Mouse (Mus musculus): ENCODE measurements around the gene Hsf5.

Gene Hsf5

DNA sequence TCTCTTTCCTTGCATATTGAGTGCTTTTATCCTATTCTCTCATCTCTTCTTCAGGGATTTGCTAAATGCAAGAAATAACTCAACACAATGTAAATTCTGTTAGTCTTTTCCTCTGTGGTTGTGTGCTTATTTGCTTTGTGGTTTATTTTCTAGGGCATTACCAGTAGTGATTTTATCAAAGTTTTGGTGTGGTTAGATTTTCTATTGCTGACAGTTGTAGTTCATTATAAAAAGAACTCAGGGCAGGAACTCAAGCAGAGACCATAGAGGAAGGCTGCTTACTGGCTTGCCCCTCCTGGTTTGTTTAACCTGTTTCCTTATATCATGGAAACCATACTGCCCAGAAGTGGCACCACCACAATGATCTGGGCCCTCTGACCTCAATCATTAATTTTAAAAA lies 25.9 kb downstream of the Hsf5 start:
- DNase-seq: no peak

DNA sequence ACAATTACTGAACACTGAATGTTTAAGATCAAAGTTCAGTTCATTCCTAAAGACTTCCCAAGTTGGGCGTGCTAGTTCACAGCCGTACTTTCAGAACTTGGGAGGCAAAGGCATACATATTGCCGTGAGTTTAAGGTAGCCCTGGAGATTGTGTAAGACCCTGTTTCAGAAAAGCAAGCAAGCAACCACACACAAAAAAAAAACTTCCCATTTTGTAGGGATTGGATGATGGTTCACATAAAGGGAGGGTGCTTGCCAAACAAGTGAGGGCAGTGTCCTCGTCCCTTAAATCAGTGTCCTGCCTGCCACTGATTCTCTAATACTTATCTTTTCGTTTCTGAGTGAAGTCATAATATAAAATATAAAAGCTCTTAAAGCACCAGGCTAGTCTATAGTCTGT lies 37.7 kb downstream of the Hsf5 start:
- no peak for DNase-seq

DNA sequence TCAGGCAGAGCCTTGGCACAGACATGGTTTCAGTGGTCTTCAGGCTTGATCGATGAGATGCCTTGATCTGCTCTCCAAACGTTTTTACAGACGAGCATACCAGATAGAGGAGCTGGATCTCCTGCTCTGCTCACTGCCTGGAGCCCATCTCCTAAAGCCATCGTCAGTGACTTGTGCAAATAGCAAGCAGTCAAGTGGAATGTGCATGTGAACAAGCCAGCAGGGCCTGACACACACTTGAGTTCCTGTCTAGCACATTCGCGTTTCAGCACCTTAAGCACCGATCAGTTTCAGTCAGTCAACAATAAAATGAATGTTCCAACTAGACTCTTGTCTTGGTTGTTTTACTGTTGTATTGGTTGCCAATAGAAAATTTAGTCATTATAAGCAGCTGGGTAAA lies 42.3 kb downstream of the Hsf5 start:
- no peak for DNase-seq

DNA sequence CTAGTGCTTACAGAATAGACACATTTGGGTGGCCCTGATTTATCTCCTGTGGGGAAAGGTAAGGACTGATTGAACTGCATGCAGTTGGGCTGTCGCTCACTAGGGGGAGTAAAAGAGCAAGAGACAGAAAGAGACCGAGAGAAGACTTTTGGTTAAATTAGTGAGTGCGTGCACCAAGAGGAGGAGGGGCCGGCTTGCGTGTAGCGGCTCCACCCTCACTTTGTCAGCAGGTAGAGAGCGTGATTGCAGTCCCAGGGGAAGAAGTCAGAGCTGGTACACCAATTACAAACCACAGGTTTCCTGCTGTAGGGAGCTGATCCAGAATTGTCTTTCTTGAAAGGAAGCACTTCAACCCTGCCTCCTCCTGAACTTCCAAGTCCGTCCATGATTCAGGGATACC lies 45.4 kb downstream of the Hsf5 start, which contains the start of gene Rnf43:
Gene Rnf43, plus strand, starts transcription at position 316 of the 400 bp plus-strand sequence.
- DNase-seq: peak; percentile 92

DNA sequence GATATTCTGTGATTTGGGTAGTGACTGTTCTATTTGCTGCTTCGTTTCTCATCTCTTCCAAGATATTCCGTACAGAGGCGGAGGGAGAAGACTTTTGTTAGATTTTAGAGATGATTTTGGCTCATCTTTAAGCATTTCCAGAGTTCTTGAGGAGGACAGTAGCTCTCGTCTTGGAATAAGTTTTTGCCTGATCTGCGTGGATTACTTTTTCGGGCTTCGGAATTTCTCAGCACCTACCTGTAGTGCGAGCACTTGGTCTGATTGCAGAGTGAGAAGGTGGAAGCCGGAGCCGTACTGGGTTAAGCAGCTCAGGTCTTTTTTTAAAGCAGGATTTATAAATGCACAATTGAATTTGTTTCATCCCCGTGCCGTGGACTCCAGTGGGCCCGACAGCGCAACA lies 45.9 kb downstream of the Hsf5 start:
- DNase-seq: no peak

DNA sequence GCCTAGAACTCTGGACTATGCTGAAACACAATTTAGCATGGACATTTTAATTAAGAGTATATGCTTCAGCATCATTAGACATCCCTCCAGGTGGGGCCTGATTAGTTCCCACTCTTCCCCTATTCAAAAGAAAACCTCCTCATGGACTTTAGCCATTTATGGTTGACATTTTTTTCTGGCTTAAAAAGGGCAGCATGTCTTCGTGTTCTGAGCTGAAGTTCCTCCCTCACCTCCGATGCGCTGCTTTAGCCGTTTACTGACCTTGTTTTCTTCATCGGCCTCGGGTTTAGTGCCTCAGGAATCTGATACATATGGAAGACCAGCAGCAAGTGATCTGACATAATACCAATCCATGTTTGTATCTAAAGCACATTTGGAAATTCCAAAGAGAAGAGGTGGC lies 47.0 kb downstream of the Hsf5 start:
- DNase-seq: no peak

DNA sequence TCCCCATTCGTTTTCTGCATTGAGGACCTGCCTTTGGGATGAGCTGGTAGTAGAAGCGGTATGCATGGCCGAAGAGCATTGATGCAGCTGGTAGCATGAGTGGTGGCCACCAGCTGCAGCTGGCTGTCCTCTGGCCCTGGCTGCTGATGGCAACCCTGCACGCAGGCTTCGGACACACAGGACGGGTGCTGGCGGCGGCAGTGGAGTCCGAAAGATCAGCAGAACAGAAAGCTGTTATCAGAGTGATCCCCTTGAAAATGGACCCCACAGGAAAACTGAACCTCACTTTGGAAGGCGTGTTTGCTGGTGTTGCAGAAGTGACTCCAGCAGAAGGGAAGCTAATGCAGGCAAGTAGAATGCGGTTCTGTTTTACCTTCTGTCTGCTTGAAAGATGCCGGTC lies 47.6 kb downstream of the Hsf5 start:
- no peak for DNase-seq

DNA sequence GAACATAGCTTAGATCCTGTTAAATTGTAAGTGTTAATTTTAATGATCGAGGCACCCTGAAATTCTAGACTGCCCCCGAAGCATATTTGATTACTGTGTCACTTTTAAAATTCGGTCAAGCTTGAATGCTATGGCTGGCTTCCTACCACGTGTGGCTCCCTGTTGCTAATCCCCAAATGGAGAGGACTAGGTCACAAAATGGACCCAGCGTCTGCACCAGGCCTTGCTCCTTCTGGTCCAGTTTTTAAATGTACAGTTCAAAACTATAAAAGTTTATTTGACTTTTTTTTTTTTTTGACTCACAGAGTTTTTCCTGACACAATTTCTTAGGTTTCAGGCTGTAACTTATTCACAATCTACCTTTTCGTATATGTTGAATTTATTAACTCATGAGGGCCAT lies 48.3 kb downstream of the Hsf5 start:
- DNase-seq: no peak

DNA sequence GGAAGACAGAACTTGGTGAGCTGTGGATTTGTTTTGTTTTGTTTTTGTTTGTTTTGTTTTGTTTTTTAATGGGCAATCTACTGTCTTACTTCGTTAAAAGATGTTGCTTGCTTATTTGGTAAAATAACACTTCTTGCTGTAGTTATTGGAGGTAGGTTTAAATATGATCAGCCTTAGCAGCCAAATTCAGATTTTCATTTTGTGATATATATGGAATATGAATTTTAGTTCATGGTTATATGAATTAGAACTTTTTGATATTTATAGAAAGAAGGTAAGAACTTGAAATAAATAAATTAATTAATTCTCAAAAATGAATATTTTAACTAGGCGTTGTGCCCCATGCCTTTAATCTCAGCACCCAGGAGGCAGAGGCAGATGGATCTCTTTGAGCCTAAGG lies 48.7 kb downstream of the Hsf5 start:
- DNase-seq: no peak

DNA sequence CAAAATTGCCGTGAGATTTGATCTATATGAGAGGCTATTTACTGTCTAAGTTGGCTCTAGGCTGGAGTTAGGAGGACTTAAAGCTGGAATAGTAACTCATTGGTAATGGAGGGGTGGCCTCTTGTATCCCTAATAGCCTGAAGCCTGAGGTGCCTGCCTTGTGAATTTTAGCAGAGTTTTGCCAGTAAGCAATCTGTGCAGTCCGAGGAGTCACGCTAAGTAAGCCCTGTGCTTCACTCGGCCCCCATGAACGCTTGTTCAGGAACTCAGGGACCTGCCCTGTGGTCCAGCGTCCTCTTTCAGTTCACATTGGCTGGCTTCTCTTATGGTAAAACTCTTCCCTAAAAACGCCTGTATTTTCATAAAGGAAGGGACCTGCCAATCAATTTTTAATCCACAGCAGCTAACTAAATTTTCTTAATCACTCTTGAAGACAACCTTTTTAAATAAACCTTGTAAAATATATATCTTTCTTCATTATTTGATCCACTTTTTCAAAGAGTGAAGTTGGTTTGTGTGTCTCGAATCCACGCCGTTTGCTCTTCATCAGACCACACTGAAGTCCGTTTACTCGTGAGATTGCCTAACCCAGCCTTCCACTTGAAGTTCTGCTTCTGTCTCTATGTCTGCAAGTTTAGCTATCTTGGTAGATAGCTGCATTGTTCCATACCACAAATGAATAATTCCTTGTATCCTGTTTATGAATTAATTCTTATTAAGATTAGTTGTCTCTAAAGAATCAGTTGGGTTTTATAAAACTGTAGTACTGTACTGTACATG lies 49.5 kb downstream of the Hsf5 start:
- DNase-seq: no peak

DNA sequence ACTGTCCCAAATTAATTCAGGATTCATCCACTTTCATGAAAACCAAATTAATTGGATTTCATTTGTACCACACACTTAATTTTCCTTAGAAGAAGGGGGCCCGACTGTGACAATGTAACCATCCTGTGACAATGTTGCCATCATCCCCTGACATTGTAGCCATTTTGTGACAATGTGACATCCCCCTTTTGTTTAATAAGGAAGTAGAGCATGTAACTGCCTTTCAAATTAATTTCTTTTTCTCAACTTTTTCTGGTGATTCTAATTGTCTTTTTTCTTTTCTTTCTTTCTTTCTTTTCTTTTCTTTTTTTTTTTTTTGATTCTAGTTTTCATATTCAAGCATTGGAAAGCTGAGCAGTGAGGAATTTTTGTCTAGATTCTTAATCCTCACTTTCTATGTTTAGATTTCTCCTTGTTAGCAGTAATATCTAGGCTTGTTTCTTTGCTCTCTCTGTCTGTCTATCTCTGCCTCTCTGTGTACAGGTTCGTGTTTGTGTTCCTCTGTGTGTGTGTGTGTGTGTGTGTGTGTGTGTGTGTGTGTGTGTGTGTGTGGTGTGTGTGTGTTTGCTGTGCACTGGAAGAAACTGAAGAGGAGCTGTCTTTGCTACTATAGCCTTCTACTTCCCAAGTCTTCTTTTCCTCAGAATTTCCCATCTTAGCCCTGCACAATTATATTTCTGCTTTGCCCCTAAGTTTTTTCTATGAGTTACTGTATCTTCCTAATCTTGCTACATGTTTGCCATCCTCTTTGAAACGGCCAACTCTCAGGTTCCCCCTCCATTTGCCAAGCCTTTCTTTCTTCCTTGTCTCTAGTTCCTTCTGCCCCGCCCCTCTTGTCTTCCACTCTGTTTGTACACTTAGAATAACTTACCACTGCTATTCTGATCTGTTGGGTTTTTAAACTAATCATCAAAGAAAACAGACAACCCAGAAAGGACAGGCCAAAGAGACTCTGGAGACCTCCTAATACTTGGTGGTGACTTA lies 50.4 kb downstream of the Hsf5 start:
- DNase-seq: no peak

DNA sequence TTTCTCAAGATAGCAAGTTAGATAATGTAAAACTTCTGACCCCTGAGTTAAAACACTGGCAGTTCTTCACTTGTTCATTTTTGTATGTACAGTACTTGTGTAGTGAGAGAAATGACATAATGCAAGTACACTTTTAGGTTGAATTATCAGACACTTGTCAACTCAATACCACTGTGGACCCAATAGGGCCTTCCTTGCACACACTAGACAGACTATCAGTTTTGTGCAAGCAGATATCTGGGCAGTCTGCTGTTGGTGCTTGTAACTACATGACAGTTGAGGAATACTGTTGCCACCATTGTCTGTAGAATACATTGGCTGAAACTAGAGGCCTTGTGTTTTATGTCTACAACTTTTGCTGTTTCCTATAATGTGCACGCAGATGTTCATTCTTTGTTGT lies 56.3 kb downstream of the Hsf5 start:
- DNase-seq: no peak

DNA sequence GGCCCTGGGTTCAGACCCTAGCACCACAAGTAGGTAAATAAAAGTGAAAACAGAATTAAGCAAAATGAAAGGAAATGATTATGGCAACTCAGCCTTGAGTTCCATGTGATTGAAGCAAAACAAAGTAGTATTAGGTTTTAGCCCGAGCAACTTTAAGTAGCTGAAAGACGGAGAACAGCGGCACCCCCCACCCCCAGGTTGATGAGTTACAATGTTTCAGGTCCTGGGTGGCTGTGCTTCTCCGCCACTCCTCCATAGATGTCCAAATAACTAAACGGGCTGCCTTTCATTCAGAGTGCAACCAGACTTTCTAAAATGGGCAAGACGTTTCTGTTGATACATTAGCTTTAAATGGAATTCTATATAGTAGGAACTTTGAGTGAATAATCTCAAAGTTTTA lies 58.6 kb downstream of the Hsf5 start:
- no peak for DNase-seq

DNA sequence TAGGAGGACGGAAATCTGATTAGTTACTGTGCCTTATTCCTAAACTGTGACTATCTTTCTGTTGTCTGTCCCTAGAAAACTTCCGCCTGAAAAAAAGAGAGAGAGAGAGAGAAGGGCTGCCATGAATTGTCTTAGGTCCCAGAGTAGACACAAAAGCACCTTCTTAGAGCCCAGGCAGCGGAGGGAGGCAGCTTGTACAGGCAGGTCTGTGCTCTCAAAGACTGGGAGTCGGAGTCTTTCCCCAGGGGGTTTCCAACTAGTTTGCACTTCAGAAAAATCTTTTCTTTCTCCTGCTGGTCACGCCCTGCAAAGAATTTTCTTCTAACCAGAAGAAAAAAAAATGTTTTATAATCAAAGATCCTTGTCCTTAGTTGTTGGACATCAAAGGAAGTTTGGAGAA lies 60.8 kb downstream of the Hsf5 start:
- no peak for DNase-seq

DNA sequence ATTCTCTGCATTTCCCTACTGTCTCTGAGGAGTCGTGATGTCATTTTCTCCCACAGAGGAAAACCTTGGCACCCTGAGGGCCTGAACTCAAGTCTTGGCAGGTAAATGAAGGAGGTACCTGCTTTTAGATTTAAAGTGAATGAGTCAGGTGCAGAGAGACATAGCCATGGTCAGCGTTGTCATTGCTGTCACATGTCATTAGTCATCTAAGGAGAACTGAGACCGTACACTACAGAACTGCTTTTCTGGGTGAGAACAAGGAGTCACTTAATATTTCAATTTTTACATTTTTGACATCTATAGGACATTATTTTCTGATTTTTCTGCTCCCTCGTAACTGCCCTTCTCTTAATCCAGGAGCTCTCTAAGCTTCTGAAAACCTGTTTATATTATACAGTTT lies 61.6 kb downstream of the Hsf5 start:
- DNase-seq: no peak

DNA sequence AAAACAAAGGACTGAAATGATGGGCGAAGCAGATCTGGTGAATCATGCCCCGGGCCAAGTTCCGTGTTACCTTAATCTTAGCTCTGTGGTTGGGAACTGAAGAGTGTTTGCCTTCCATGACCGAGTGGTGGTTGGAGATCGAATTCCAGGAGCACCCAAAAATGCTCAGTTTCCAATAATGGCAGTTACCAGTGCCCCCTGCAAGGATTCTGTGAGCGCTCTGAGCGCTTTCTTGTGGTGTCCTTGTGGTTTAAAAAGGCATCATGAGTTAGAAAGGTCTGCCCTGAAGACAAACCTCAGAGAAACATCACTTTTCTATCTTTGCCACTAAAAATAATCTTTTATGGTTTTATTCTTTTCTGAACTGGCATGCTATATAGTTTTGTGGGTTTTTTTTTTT lies 62.0 kb downstream of the Hsf5 start:
- DNase-seq: no peak

DNA sequence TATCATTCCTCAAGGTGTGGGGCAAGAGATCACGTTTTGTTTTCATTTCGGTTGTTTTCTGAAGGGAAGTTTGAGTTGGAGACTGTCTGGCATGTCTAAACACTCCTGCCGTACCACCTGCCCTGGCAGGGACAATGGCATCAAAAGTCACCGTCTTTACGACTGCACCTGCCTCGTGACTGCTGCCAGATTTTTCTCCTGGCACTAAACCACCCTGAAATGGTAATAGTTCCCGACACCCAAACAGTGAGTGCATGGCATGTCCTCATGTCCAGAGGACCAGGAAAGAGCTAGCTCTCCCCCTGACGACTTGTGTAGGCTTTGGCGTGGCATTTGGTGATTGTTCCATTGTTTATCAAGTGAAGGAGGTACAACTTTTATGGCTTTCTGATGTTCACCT lies 63.8 kb downstream of the Hsf5 start:
- no peak for DNase-seq

DNA sequence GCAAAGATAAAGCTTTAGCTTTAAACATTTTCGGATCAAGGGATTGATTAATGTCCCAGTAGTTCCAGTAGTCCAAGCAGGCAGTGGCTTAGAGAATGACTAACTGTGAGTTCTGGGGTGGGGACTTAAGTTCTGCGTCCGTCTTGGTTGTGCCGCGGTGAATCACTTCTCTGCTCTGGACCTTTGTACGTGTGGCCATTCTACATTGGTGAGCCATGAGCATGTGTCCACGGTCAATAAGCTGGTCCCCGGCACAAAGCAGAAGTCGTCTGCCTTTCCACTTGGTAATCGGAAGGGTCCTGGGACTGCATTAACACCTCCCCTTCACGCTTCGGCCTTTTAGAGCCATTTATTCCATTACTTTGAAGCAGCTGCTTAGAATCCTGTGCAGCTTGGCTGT lies 65.1 kb downstream of the Hsf5 start:
- DNase-seq: no peak

DNA sequence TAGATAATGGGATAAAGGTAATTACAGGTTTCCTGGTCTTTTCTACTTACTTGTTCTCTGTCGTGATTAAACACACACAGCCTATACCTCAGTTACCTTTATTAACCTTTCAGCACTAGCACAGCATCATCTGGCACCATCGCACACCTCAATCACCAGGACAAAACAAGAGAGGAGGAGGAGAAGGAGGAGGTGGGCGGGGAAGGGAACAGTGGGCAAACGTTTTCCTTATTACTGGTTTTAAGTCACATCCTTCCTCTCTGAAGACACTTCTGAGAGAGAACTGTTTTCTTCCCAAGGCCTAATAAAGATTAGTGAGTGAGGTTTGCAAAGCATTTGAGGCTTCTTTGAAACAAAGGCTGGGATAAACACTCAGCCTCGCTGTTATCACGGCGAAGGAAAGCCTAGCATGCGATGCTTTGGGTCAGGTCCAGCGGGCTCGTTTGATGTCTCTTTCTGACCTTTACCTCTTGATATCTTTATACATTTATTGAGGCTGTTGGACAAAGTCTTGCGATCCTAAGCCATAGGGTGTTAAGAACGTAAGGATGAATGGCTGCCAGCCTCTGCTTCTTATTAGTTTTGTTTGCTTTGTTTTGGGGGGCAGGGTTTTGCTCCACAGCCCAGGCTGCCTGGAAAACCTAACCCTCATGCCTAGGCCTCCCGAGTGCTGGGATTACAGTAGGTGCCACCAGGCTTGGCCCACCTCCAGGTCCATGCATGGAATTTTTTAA lies 66.0 kb downstream of the Hsf5 start:
- no peak for DNase-seq

DNA sequence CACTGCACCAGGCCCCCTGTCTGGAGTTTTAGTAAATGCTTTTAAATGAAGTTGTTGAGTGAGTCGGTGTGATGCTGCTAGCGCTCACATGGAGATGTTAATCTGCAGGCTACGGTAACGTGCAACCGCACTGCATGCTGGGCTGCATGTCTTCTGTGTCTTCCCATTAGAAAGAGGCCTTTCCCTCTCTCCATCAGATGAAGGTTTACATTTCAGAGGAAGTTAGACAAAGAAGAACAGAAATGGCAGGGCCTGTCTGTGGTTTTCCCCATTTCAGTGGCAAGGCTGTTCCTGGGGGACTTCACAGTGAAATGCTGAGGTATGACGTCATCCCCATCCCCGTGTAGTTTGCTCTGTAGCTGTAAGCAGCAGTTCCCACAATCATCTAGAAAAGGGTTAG lies 69.4 kb downstream of the Hsf5 start:
- no peak for DNase-seq

DNA sequence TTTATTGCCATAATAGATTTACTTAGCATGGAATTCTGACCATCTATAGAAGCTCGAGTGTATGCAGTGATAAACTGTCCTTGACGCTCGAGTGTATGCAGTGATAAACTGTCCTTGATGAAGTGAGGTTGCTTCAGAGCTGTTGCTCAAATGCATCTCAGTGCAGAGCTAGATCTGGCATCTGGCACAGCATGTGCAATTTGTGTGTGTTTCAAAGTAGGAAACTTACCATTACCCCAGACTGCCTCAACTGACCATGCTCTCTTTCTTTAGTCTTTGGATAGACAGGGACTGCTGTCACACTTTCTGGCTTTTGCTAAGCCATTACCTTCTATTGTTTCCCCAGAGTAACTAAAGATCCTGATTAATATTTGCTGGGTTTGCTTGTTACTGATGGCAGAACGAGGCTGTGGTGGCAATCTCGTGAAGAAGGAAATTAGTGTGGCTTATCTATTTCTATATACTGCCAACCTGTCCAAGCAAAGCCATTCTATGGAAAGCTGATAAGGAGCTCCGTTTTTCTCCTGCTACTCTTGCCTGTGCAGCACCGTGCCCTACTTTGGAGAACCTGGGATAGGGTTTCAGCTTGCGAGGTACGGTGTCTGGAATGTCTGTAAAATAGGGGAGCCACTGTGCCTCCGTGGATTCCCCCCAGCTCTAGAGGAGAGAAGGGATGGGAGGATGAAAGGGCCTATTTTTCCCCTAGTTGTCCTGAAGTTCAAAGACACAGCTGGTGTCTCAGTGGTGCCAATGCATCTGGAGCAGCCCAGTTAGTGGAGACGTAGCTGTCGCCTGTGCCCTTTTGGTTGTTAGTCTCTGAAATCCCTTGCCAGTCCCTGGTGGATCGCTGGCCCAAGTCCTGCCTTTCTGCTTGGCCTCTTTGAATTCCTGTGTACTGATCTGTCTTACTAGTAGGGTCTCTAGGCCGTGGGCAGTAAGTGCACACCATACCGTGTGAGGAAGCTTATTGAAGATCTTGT lies 70.6 kb downstream of the Hsf5 start:
- DNase-seq: no peak

Measured in cerebellum, adult 9-10 months (tissue).